Mouse (Mus musculus): Measurements from ENCODE around the gene Crybg3. TPM values are rescaled to one million over a fixed set of nuclear protein-coding genes. Genes with fewer than 3 reads are reported as not detected.

Crybg3 gene
- polyA plus RNA-seq, 1 experiment from 2014 or later = 19.8 TPM

DNA sequence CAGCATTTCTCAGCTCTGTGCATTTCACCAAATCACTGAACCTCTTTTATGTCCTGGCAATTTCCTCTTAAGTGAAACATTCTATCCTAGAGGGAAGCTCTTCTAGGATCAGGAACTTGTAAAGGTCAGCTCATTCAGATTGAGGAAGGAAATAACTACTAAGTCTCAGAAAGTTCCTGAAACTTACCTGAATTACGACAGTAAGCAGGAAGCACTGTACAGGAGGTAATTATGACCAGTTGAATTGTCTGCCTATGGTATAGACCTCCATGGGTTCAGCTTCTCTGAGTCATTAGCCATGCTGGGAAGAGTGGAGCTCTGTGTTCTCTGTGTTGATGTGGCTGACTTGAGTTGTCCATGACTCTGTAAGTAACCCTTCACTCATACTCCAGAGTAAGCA, 10.0 kb upstream of the Crybg3 start:
- WGBS (ENCODE audit: insufficient replicate concordance) = 72% methylated on average over 1 of the region's 1 CpGs
- no peak overlapping the region for H3K9ac ChIP-seq (ENCODE audit: low read depth, low read length)

DNA sequence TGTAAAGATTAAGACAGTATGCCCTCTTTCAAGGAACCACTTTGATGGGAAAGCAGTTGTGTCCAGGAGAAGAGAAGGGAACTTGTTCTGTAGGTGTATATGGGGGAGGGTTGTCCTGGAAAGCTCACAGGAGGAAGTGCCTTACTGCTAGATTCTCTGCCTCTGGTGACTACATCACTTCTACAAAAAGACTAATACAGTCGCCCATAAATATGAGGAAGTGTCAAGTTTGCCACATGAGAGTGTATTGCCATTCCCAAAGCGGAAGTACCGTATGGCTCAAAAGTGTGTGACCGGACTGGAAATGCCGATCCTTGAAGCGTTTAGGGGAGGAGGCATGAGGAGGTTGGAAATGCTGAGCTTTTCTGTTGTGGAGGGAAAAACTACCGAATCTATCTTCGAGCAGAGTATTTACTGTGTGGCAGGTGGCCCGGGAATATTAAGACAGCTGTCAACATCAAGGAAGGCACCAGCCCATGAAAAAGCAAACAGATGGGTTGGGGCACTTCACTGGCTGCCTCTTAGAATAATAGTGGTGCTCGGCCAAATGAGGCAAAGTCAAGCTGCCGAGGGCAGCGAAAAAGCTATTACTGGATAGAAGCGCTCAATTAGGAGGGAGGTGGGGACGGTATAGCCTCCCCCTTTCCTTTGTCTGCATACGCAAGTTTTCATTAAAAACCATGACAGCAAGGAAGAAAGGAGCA, 3.5 kb upstream of the Crybg3 start:
- Histone ChIP-seq H3K4me1 (ENCODE audit: control insufficient read depth, insufficient read depth, low read length) (no peaks in the 10 kb centered on the region), H3K27me3 (ENCODE audit: control insufficient read depth, insufficient read depth, low read length) (no peaks in the 10 kb centered on the region), H3K4me2 (no peak overlapping the region), H3K27ac (ENCODE audit: low read depth, low read length) (no peak overlapping the region), H3K4me3 (ENCODE audit: low read depth, low read length) (no peak overlapping the region), H3K9me3 (replicated peaks; ENCODE audit: control insufficient read depth, low read length) (no peaks in the 10 kb centered on the region), H3K36me3 (ENCODE audit: control insufficient read depth, insufficient read depth, low read length) (no peaks in the 10 kb centered on the region), H3K9ac (ENCODE audit: low read depth, low read length) (no peak overlapping the region)
- ATAC-seq (replicated peaks; ENCODE audit: insufficient number of reproducible peaks, low FRiP score, low TSS enrichment) = no peak
- WGBS (ENCODE audit: insufficient replicate concordance) = 76% methylated on average over 15 of the region's 15 CpGs

More for the DNA sequence above, 10.0 kb upstream of the Crybg3 start:
- Histone ChIP-seq H3K4me3 (ENCODE audit: low read depth, low read length) (no peak overlapping the region), H3K4me1 (ENCODE audit: control insufficient read depth, insufficient read depth, low read length) (no peaks in the 10 kb centered on the region), H3K9me3 (replicated peaks; ENCODE audit: control insufficient read depth, low read length) (no peaks in the 10 kb centered on the region), H3K27me3 (ENCODE audit: control insufficient read depth, insufficient read depth, low read length) (no peaks in the 10 kb centered on the region), H3K27ac (ENCODE audit: low read depth, low read length) (no peak overlapping the region), H3K36me3 (ENCODE audit: control insufficient read depth, insufficient read depth, low read length) (no peaks in the 10 kb centered on the region; the same call in 1 of the 2 replicates), H3K4me2 (no peak overlapping the region)
- no peak for ATAC-seq (replicated peaks; ENCODE audit: insufficient number of reproducible peaks, low FRiP score, low TSS enrichment)

DNA sequence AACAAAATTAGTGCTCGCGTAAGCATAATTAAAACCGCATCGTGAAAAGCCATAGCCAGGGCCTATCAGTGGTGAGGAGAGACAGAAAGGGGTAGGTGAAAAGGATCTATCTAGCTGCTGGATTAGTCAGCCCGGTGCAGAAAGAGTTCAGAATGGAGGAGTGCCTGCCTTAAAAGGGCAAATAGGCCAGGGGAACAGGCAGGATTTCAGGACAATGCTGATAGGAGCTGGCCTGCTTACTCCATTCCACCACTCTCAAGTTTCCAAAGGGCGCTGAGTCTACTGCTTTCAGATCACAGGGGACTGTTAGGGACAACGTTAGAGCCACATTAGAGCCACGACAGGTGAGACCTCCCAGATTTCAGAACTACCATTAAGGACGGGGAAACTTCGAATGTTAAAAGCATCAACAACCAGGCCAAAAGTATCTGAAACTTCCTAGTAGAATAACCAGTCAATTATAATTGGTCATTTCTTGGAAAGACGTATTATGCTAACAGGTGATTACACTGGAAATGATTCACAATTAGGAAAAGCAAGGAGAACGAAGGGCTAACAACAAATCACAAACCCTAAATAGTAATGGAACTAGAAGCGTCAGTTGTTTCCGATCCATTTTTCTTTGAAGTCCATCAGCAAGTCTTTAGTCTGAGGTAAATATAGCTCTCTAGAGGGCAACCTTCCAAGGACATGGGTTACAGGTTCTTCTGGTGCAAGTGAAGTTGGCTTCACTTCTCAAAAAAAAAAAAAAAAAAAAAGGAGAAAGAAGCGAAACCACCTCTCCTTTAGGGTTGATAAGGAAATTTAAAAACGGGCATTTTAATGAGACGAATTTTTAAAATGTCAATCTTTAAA, 1.1 kb downstream of the Crybg3 start:
- Histone ChIP-seq H3K27me3 (ENCODE audit: control insufficient read depth, insufficient read depth, low read length) (no peaks in the 10 kb centered on the region), H3K9me3 (replicated peaks; ENCODE audit: control insufficient read depth, low read length) (no peaks in the 10 kb centered on the region), H3K36me3 (ENCODE audit: control insufficient read depth, insufficient read depth, low read length) (no peaks in the 10 kb centered on the region), H3K27ac (ENCODE audit: low read depth, low read length) (peak overlapping the region; percentile 94), H3K4me1 (ENCODE audit: control insufficient read depth, insufficient read depth, low read length) (peaks cover 11% of the 10 kb centered on the region; the same call in 1 of the 2 replicates), H3K4me3 (ENCODE audit: low read depth, low read length) (peak overlapping the region; percentile 80), H3K4me2 (peak overlapping the region; percentile 68), H3K9ac (ENCODE audit: low read depth, low read length) (peak overlapping the region; percentile 94)
- no peak for ATAC-seq (replicated peaks; ENCODE audit: insufficient number of reproducible peaks, low FRiP score, low TSS enrichment)
- WGBS (ENCODE audit: insufficient replicate concordance) = 10% methylated on average over 17 of the region's 17 CpGs

- Histone ChIP-seq H3K9ac (ENCODE audit: low read depth, low read length) (peak overlapping the region; percentile 94), H3K9me3 (replicated peaks; ENCODE audit: control insufficient read depth, low read length) (no peaks in the 10 kb centered on the region), H3K4me1 (ENCODE audit: control insufficient read depth, insufficient read depth, low read length) (peaks cover 11% of the 10 kb centered on the region; the same call in 1 of the 2 replicates), H3K4me3 (ENCODE audit: low read depth, low read length) (peak overlapping the region; percentile 80), H3K36me3 (ENCODE audit: control insufficient read depth, insufficient read depth, low read length) (no peaks in the 10 kb centered on the region), H3K4me2 (peak overlapping the region; percentile 68), H3K27ac (ENCODE audit: low read depth, low read length) (peak overlapping the region; percentile 94), H3K27me3 (ENCODE audit: control insufficient read depth, insufficient read depth, low read length) (no peaks in the 10 kb centered on the region)
- WGBS (ENCODE audit: insufficient replicate concordance) = 31% methylated on average over 4 of the region's 4 CpGs
- no peak for ATAC-seq (replicated peaks; ENCODE audit: insufficient number of reproducible peaks, low FRiP score, low TSS enrichment)
Measured at GRCm38 (mm10) chr16:59598997-59599396, 1.8 kb downstream of the Crybg3 start.

- H3K4me2 ChIP-seq = peak overlapping the region; percentile 39
- no peaks in the 10 kb centered on the region for H3K36me3 ChIP-seq (ENCODE audit: control insufficient read depth, insufficient read depth, low read length)
- no peak overlapping the region for H3K27ac ChIP-seq (ENCODE audit: low read depth, low read length)
- no peaks in the 10 kb centered on the region for H3K9me3 ChIP-seq (replicated peaks; ENCODE audit: control insufficient read depth, low read length)
- no peak for ATAC-seq (replicated peaks; ENCODE audit: insufficient number of reproducible peaks, low FRiP score, low TSS enrichment)
- H3K9ac ChIP-seq (ENCODE audit: low read depth, low read length) = no peak overlapping the region
- H3K27me3 ChIP-seq (ENCODE audit: control insufficient read depth, insufficient read depth, low read length) = no peaks in the 10 kb centered on the region
- peaks cover 11% of the 10 kb centered on the region; the same call in 1 of the 2 replicates for H3K4me1 ChIP-seq (ENCODE audit: control insufficient read depth, insufficient read depth, low read length)
- 88% methylated on average over 6 of the region's 6 CpGs for WGBS (ENCODE audit: insufficient replicate concordance)
- no peak overlapping the region for H3K4me3 ChIP-seq (ENCODE audit: low read depth, low read length)
Measured at GRCm38 (mm10) chr16:59597256-59597655, 3.5 kb downstream of the Crybg3 start.

DNA sequence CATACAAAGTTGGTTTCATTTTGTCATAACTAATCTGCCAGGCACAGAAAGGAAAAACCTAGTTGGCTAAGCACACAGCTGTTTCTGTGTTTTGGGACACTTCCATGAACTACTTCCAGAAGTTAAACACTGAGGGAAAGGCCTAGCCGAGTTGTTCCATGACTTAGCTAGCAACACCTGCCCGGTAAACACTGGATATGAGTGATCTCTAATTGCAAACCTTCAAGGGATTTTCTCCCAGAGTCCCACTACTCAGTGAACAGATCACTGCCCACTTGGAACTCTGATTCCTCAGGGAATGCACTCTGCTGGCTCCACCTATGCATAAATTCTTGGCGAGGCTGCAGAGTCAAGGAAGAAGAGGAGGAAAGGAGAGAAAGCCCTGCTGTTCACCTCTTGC, 6.1 kb downstream of the Crybg3 start:
- 63% methylated on average over 3 of the region's 3 CpGs for WGBS (ENCODE audit: insufficient replicate concordance)
- ATAC-seq (replicated peaks; ENCODE audit: insufficient number of reproducible peaks, low FRiP score, low TSS enrichment) = no peak
- Histone ChIP-seq H3K27ac (ENCODE audit: low read depth, low read length) (no peak overlapping the region), H3K4me3 (ENCODE audit: low read depth, low read length) (no peak overlapping the region), H3K9me3 (replicated peaks; ENCODE audit: control insufficient read depth, low read length) (no peaks in the 10 kb centered on the region), H3K4me2 (no peak overlapping the region), H3K36me3 (ENCODE audit: control insufficient read depth, insufficient read depth, low read length) (no peaks in the 10 kb centered on the region), H3K27me3 (ENCODE audit: control insufficient read depth, insufficient read depth, low read length) (no peaks in the 10 kb centered on the region), H3K9ac (ENCODE audit: low read depth, low read length) (no peak overlapping the region), H3K4me1 (ENCODE audit: control insufficient read depth, insufficient read depth, low read length) (peaks cover 23% of the 10 kb centered on the region)

DNA sequence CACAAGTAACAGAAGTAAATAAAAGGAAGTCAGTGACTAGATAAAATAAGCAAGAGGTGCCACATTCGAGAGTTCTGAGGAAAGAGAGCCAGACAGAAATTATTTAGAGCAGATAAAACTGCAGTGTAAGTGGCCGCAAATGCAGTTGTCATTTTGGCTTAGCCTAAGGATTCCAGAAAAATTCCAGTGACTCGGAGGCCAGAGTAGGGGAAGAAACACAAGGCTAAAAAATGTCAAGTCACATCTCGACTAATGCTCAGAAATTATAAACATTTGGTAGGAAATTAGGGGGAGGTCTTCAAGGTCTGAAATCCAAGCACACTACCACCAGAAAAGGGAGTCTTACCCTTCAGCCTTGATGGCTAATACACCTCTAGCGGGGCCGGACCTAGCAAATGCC, 10.0 kb downstream of the Crybg3 start:
- Histone ChIP-seq H3K4me1 (ENCODE audit: control insufficient read depth, insufficient read depth, low read length) (peaks cover 49% of the 10 kb centered on the region), H3K27ac (ENCODE audit: low read depth, low read length) (peak overlapping the region; percentile 57), H3K27me3 (ENCODE audit: control insufficient read depth, insufficient read depth, low read length) (no peaks in the 10 kb centered on the region), H3K9ac (ENCODE audit: low read depth, low read length) (no peak overlapping the region), H3K4me2 (peak overlapping the region; percentile 2; the same call in 1 of the 2 replicates), H3K36me3 (ENCODE audit: control insufficient read depth, insufficient read depth, low read length) (no peaks in the 10 kb centered on the region), H3K4me3 (ENCODE audit: low read depth, low read length) (no peak overlapping the region), H3K9me3 (replicated peaks; ENCODE audit: control insufficient read depth, low read length) (no peaks in the 10 kb centered on the region)
- no peak for ATAC-seq (replicated peaks; ENCODE audit: insufficient number of reproducible peaks, low FRiP score, low TSS enrichment)
- WGBS (ENCODE audit: insufficient replicate concordance) = 36% methylated on average over 6 of the region's 6 CpGs

- Histone ChIP-seq H3K36me3 (ENCODE audit: control insufficient read depth, insufficient read depth, low read length) (no peaks in the 10 kb centered on the region), H3K9me3 (replicated peaks; ENCODE audit: control insufficient read depth, low read length) (no peaks in the 10 kb centered on the region), H3K4me1 (ENCODE audit: control insufficient read depth, insufficient read depth, low read length) (peaks cover 53% of the 10 kb centered on the region), H3K4me3 (ENCODE audit: low read depth, low read length) (no peak overlapping the region), H3K27me3 (ENCODE audit: control insufficient read depth, insufficient read depth, low read length) (no peaks in the 10 kb centered on the region), H3K27ac (ENCODE audit: low read depth, low read length) (peak overlapping the region; percentile 88), H3K9ac (ENCODE audit: low read depth, low read length) (no peak overlapping the region), H3K4me2 (peak overlapping the region; percentile 37)
- ATAC-seq (replicated peaks; ENCODE audit: insufficient number of reproducible peaks, low FRiP score, low TSS enrichment) = no peak
- WGBS (ENCODE audit: insufficient replicate concordance) = 73% methylated on average over 13 of the region's 13 CpGs
Measured at GRCm38 (mm10) chr16:59588351-59589025, 12.3 kb downstream of the Crybg3 start.
